Mouse (Mus musculus) neural tube, embryonic 10.5 days (tissue): ENCODE measurements around the gene Kcnip2.
"Not testable (repeated sequence)": the region's sequence is repeated elsewhere in the genome, so short reads cannot be mapped to it uniquely, and the experiment has no call there.

Experiments
- DNase-seq: peaks from one replicate; pipeline ENCODE4 v3.0.0-alpha.2; 2017; ENCODE audit warnings: low spot score; ENCODE audit errors: extremely low spot score

Kcnip2 gene

GRCm38 (mm10) chr19:45812115-45812514 is 3.7 kb downstream of the Kcnip2 start:
- peak; percentile 56 for DNase-seq

GRCm38 (mm10) chr19:45811028-45811674 is 4.7 kb downstream of the Kcnip2 start:
- no peak for DNase-seq

- no peak for DNase-seq
Observed at GRCm38 (mm10) chr19:45807732-45808131, 8.1 kb downstream of the Kcnip2 start.

- DNase-seq, result not testable (repeated sequence)
Observed at GRCm38 (mm10) chr19:45805817-45806216, 10.0 kb downstream of the Kcnip2 start.

DNA sequence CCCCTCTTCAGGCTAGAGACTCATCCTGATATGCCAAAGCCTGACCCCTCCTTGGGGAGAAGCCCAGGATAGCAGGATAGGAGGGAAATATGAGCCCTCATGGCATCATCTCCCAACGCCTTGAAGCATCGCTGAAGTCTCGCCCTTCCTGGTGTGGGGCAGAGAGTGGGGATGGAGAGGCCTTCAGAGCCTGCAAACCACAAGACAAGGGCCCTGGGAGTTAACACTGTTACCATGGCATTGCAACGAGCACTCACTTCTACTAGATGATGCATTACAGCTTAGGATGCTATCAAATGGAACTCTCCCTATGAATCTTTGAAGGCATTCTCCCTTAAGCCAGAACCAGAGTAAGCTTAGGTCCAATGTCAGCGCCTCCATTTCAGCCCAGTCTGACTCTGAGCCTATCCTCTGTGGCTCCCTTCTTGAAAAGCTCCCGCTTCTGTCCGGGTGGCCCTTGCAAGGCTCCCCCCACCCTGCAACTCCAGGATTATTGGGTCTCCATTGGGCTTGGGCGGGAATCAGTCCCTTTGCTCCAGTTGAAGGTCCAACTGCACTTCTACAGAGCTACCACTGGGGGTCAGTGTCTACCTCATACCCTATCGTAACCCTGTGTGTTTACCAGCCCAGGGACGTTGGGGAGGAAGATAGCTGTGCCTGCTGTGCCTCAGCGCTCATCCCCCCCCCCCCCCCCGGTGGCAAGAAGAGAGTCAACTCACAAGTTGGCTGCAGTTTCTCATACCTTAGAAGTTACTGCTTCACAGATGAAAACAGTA is 11.1 kb downstream of the Kcnip2 start:
- DNase-seq, result peak; percentile 42

- no peak for DNase-seq
Observed at GRCm38 (mm10) chr19:45803408-45803807, 12.5 kb downstream of the Kcnip2 start.

- DNase-seq, result no peak
Observed at GRCm38 (mm10) chr19:45802702-45803101, 13.2 kb downstream of the Kcnip2 start.

DNA sequence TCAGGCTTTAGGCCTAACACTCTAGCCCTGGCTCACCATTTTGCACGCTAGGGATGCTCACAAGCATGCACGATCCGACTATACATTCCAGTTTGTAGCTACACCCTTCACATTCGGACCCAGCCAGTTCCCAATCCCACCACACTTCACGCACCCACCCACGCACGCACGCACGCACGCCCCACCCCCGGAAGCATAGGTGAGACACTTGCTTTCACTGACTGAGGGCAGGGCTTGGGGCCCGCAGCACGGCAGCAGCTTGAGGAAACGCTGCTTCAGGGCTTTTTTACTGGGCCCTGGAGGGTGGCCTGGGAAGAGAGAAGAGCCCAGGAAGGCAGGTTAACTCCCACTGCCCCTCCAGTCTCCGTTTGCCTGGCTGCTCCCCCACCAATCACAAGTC is 19.0 kb downstream of the Kcnip2 start:
- no peak for DNase-seq

GRCm38 (mm10) chr19:45796061-45796556 is 19.8 kb downstream of the Kcnip2 start:
- peak; percentile 40 for DNase-seq

GRCm38 (mm10) chr19:45795406-45795944 is 20.4 kb downstream of the Kcnip2 start:
- no peak for DNase-seq

GRCm38 (mm10) chr19:45794718-45795117 is 21.1 kb downstream of the Kcnip2 start:
- DNase-seq, result no peak

GRCm38 (mm10) chr19:45792404-45792803 is 23.5 kb downstream of the Kcnip2 start:
- DNase-seq, result no peak

GRCm38 (mm10) chr19:45789888-45790874 is 25.7 kb downstream of the Kcnip2 start:
- DNase-seq, result no peak

DNA sequence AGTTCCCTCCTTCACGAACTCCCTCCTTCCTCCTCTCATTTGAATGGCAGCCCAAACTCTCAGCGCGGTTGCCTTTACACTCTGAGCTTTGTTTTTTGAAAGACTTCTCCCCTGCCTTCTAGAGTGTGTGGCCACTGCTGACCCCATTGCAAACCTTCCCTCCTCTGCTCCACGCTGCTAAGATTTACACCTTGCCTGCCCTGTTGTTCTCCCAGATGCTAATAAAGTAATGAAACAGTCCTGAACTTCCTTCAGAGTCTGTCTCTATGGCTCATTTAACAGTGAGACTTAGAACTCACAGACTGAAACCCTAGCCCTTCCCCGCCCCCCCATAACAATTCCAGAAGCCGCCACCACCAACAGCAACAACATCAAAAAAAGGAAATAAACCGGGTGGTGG is 26.5 kb downstream of the Kcnip2 start:
- no peak for DNase-seq

DNA sequence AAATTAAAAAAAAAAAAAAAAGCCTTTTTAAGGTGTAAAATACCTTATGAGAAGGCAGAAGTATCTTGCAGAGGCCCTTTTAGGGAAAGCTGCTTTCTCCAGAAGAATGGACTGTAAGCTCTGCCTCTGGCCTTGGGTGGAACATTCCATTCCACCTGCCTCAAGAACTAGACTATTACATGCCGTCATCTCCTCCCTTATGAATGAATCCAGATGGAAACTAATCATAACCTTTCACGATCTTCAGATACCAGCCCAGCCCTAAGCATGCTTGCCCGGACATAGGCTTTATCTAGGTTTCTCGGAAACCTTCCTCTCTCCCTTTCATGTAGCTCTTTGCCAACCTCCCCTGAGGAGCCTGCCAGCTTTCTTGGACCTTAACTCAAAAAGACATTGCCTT is 27.5 kb downstream of the Kcnip2 start:
- DNase-seq, result no peak

- no peak for DNase-seq
Observed at GRCm38 (mm10) chr19:45787450-45787849, 28.4 kb downstream of the Kcnip2 start.

- no peak for DNase-seq
Observed at GRCm38 (mm10) chr19:45785470-45785869, 30.4 kb downstream of the Kcnip2 start.

DNA sequence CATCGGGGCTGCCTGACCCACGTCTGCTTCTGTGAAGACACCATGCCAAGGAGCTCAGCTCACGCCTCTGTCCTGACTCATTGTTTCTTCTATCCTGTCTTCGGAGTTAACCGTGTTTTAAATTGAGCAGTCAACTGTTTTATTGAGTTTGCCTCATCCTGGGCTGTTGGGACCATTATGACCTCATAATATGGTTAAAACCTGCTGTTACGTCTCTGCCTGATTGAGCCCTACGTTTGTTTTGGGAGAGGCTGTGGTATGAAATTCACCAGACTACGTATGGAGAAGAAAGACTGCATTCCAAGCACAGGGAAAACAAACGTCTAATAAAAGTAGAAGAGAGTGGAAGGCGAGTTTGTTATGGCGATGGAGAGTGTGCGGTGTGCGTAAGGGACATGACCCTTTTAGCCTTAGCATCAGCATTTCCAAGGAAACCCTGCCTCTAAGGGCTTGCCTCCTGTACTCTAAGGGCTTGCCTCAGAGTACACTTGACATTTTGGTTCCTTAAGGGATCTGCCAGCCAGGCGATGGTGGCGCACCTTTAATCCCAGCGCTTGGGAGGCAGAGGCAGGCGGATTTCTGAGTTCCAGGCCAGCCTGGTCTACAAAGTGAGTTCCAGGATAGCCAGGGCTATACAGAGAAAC is 31.8 kb downstream of the Kcnip2 start:
- DNase-seq, result no peak

GRCm38 (mm10) chr19:45783181-45783932 is 32.5 kb downstream of the Kcnip2 start, which contains the start of gene Mgea5:
Mgea5 (minus strand) TSS chr19:45783837.
- DNase-seq, result peak; percentile 99
